15 mouse cellular contexts compared by ENCODE assay signal in the genomic region with DNA sequence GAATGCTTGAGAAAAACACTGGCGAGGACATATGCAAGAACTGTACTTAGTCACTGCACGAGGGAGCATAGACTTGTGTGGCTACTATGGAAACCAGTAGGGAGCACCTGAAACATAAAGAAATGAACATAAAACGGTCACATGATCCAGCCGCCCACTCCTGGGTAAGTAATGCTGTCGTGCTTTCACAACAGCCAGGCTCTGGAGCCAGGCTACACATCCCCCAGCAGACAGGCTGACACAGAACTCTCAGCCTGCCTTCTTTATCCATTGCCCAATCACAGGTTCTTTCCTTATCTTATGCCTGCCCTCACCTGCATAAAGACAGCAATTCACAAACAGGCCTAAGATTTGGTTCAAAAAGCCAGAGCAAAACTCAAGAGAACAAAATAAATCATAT. TPM values are rescaled to one million over a fixed set of nuclear protein-coding genes. Genes with fewer than 3 reads are reported as not detected.
DNase-seq lines count a peak whose midpoint lies in the region; ATAC-seq lines count a peak whose summit lies in the region.
"Had no signal": no experiment of that assay in that cellular context is flagged by ENCODE, and none has a peak within 500 bp of the region (broad histone marks: within the 10 kb centered on the region; RNA-seq: fewer than 3 reads in every experiment).

No protein-coding gene starts in this region.

- peak; percentile 31 for DNase-seq in layer of hippocampus, adult 11-12 months (ENCODE audit: low spot score)
- DNase-seq in layer of hippocampus, postnatal 10 days (ENCODE audit: low spot score in 2 of 2) = no peak
- DNase-seq in CD4-positive helper T cell, adult 2 months (ENCODE audit: low read depth, low spot score) = peak; percentile 46
- peak; percentile 30 to 53 for DNase-seq in frontal cortex, postnatal 36 days (ENCODE audit: low spot score in 2 of 2)
- peak; percentile 32 to 43 for DNase-seq in left cerebral cortex, postnatal 36 days (ENCODE audit: low spot score in 2 of 2)
- DNase-seq in spleen, postnatal 36 days (ENCODE audit: low spot score in 2 of 2) = no peak
- DNase-seq in B cell, adult 2 months = no peak
- DNase-seq: cerebellum, postnatal 14 days; gastrocnemius, postnatal 36 days; kidney, postnatal 25 days; lung, postnatal 4 days; retina, postnatal 1 day; thymus, postnatal 14 days had no signal

- intact Hi-C loops in left cerebral cortex, postnatal 36 days (cut with DNase I) = loop anchor here (5.0 kb wide), 1 partner anchor 43 kb away; no protein-coding TSS in a partner anchor

- no peak for ATAC-seq in megakaryocyte, adult 5-6 weeks (ENCODE audit: poor library complexity, severe bottlenecking)
- ATAC-seq: midbrain, embryonic 16.5 days had no signal

RNA-seq across cellular contexts. Expression of gene Ubqln1, which starts 26.0 kb away (rescaled TPM):
- 100 to 1,000 TPM; 129 to 135 TPM for total RNA-seq in layer of hippocampus, postnatal 10 days (2021)
- 100 to 1,000 TPM; 137 to 144 TPM for total RNA-seq in left cerebral cortex, postnatal 36 days (2021)
- 48.1 and 49.5 TPM in 2 replicates for total RNA-seq in megakaryocyte, adult 5-6 weeks (2015)
- 55.3 and 61.5 TPM in 2 replicates for total RNA-seq in megakaryocyte, adult 5-6 weeks (2017)

RNA-seq across cellular contexts. Expression of gene Idnk, which starts 32.0 kb away (rescaled TPM):
- total RNA-seq in layer of hippocampus, postnatal 10 days (2021) = 10 to 100 TPM; 29.2 to 33.3 TPM
- 10 to 100 TPM; 27.0 to 27.1 TPM for total RNA-seq in left cerebral cortex, postnatal 36 days (2021)
- total RNA-seq in megakaryocyte, adult 5-6 weeks (2015) = 52.9 and 53.8 TPM in 2 replicates
- total RNA-seq in megakaryocyte, adult 5-6 weeks (2017) = 36.7 and 38.7 TPM in 2 replicates

Comparison
In these comparisons a context has a peak if more than half of its experiments do, and no peak if none do; other contexts are left out.
1. DNase-seq: peak in layer of hippocampus, adult 11-12 months (single experiment), CD4-positive helper T cell, adult 2 months (single experiment), frontal cortex, postnatal 36 days (2 of 2) and left cerebral cortex, postnatal 36 days (2 of 2); none in layer of hippocampus, postnatal 10 days (0 of 2), spleen, postnatal 36 days (0 of 2) and B cell, adult 2 months (0 of 2).